In the genomic region with DNA sequence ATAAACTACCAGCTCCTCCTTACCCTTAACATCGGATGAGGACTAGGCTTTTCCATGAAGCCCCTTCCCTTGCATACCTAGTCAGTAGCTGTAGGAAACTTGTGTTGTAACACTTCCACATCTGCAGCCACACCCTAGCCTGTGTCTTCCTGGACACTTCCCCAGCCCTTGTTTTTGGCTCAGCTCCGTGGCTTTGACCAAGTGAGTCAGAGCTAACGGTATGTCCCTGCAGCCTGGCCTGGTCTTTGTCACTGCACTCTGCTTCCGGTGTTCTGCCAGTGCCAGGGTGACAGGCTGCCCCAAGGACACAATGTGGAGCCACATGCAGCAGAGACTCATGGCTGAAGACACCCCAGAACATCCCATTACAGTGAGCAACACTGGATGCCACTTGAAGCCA, we compare ENCODE assay signal across 12 mouse cellular contexts. TPM values are rescaled to one million over a fixed set of nuclear protein-coding genes. Genes with fewer than 3 reads are reported as not detected.
DNase-seq lines count a peak whose midpoint lies in the region; ATAC-seq lines count a peak whose summit lies in the region.
"Had no signal": no experiment of that assay in that cellular context is flagged by ENCODE, and none has a peak within 500 bp of the region (broad histone marks: within the 10 kb centered on the region; RNA-seq: fewer than 3 reads in every experiment).

No protein-coding gene starts in this region.

- no peak overlapping the region for H3K27ac ChIP-seq in kidney, embryonic 15.5 days
- no peak overlapping the region for H3K27ac ChIP-seq in hindbrain, embryonic 13.5 days
- H3K27ac ChIP-seq: limb, embryonic 13.5 days; neural tube, embryonic 13.5 days had no signal

- H3K4me3 ChIP-seq in kidney, embryonic 15.5 days (replicated peaks): no peak overlapping the region
- no peak overlapping the region for H3K4me3 ChIP-seq in hindbrain, embryonic 13.5 days
- H3K4me3 ChIP-seq: limb, embryonic 13.5 days; neural tube, embryonic 13.5 days had no signal

- peak; percentile 46 for DNase-seq in kidney, postnatal 10 days
- peak; percentile 62 for DNase-seq in Muller cell, postnatal 12 days (ENCODE audit: inconsistent ontology term)
- peak; percentile 46 for DNase-seq in gastrocnemius, postnatal 14 days
- peak; percentile 61 for DNase-seq in heart, postnatal 25 days (ENCODE audit: low spot score)
- no peak for DNase-seq in cerebellum, postnatal 10 days
- DNase-seq: cerebellum, adult 9-10 months; thymus, postnatal 25 days had no signal

- intact Hi-C loops in gastrocnemius, postnatal 14 days (cut with DNase I; ENCODE audit: low total_unique reads): no loop called here
- intact Hi-C loops in heart, postnatal 25 days (cut with DNase I): no loop called here

- H3K4me2 ChIP-seq in kidney, embryonic 15.5 days: no peak overlapping the region
- no peak overlapping the region for H3K4me2 ChIP-seq in hindbrain, embryonic 13.5 days
- H3K4me2 ChIP-seq: limb, embryonic 13.5 days; neural tube, embryonic 13.5 days had no signal

- no peak overlapping the region for H3K9ac ChIP-seq in kidney, embryonic 15.5 days
- H3K9ac ChIP-seq in hindbrain, embryonic 13.5 days: no peak overlapping the region
- H3K9ac ChIP-seq: limb, embryonic 13.5 days; neural tube, embryonic 13.5 days had no signal

- no peaks in the 10 kb centered on the region for H3K27me3 ChIP-seq in kidney, embryonic 15.5 days
- H3K27me3 ChIP-seq in hindbrain, embryonic 13.5 days: no peaks in the 10 kb centered on the region; the same call in 1 of the 2 replicates
- H3K27me3 ChIP-seq: limb, embryonic 13.5 days; neural tube, embryonic 13.5 days had no signal

- 64% methylated on average over 4 of the region's 4 CpGs for WGBS in kidney, embryonic 15.5 days
- 70% methylated on average over 4 of the region's 4 CpGs for WGBS in hindbrain, embryonic 13.5 days

- peaks cover 13% of the 10 kb centered on the region for H3K4me1 ChIP-seq in kidney, embryonic 15.5 days
- H3K4me1 ChIP-seq in hindbrain, embryonic 13.5 days (replicated peaks): peaks cover 14% of the 10 kb centered on the region
- H3K4me1 ChIP-seq: neural tube, embryonic 13.5 days had no signal

- H3K9me3 ChIP-seq in kidney, embryonic 15.5 days (replicated peaks): no peaks in the 10 kb centered on the region
- no peaks in the 10 kb centered on the region for H3K9me3 ChIP-seq in hindbrain, embryonic 13.5 days
- H3K9me3 ChIP-seq: limb, embryonic 13.5 days; neural tube, embryonic 13.5 days had no signal

- H3K36me3 ChIP-seq in kidney, embryonic 15.5 days: no peaks in the 10 kb centered on the region
- H3K36me3 ChIP-seq in hindbrain, embryonic 13.5 days: no peaks in the 10 kb centered on the region
- H3K36me3 ChIP-seq: limb, embryonic 13.5 days; neural tube, embryonic 13.5 days had no signal

- no peak for ATAC-seq in kidney, embryonic 15.5 days (replicated peaks; ENCODE audit: low FRiP score)
- ATAC-seq in erythroid progenitor cell, adult 5-6 weeks (replicated peaks; ENCODE audit: low FRiP score, poor library complexity, severe bottlenecking): no peak
- ATAC-seq in hindbrain, embryonic 13.5 days (ENCODE audit: low FRiP score): no peak

RNA-seq across cellular contexts. Expression of a gene that starts 1.1 kb away (rescaled TPM):
- 1.8 and 2.5 TPM in 2 replicates for polyA plus RNA-seq in kidney, embryonic 15.5 days (2015; fragmentation: Nextera tagmentation; extraction: Ambion mirVana)
- not detected for total RNA-seq in gastrocnemius, postnatal 14 days (2021)
- total RNA-seq in heart, postnatal 25 days (2021): not detected
- not detected in 2 replicates for total RNA-seq in erythroid progenitor cell, adult 5-6 weeks (2015; ENCODE audit: low replicate concordance)
- total RNA-seq in erythroid progenitor cell, adult 5-6 weeks (2017; ENCODE audit: low replicate concordance): not detected in 2 replicates
- polyA plus RNA-seq in hindbrain, embryonic 13.5 days (2015; fragmentation: Nextera tagmentation; extraction: Ambion mirVana): not detected in 2 replicates
- polyA plus RNA-seq: limb, embryonic 13.5 days; neural tube, embryonic 13.5 days had no signal

RNA-seq across cellular contexts. Expression of a gene that starts 27.1 kb away (rescaled TPM):
- polyA plus RNA-seq in kidney, embryonic 15.5 days (2015; fragmentation: Nextera tagmentation; extraction: Ambion mirVana): 2.1 and 2.9 TPM in 2 replicates
- under 1 TPM in 1 of 2 experiments, not detected in 1; 0.14 TPM for total RNA-seq in gastrocnemius, postnatal 14 days (2021)
- under 1 TPM; 0.47 to 0.67 TPM for total RNA-seq in heart, postnatal 25 days (2021)
- not detected in 2 replicates for total RNA-seq in erythroid progenitor cell, adult 5-6 weeks (2015; ENCODE audit: low replicate concordance)
- 1.3 TPM in 1 of 2 replicates, not detected in the other for total RNA-seq in erythroid progenitor cell, adult 5-6 weeks (2017; ENCODE audit: low replicate concordance)
- 2.8 and 3.5 TPM in 2 replicates for polyA plus RNA-seq in hindbrain, embryonic 13.5 days (2015; fragmentation: Nextera tagmentation; extraction: Ambion mirVana)

RNA-seq across cellular contexts. Expression of a gene that starts 60.0 kb away (rescaled TPM):
- polyA plus RNA-seq in kidney, embryonic 15.5 days (2015; fragmentation: Nextera tagmentation; extraction: Ambion mirVana): 121 and 135 TPM in 2 replicates
- total RNA-seq in gastrocnemius, postnatal 14 days (2021): 10 to 100 TPM; 33.5 to 45.6 TPM
- 10 to 100 TPM; 19.3 to 23.4 TPM for total RNA-seq in heart, postnatal 25 days (2021)
- 10.1 and 20.5 TPM in 2 replicates for total RNA-seq in erythroid progenitor cell, adult 5-6 weeks (2015; ENCODE audit: low replicate concordance)
- total RNA-seq in erythroid progenitor cell, adult 5-6 weeks (2017; ENCODE audit: low replicate concordance): 9.9 and 12.9 TPM in 2 replicates
- 11.3 and 14.6 TPM in 2 replicates for polyA plus RNA-seq in hindbrain, embryonic 13.5 days (2015; fragmentation: Nextera tagmentation; extraction: Ambion mirVana)

Comparison
In these comparisons a context has a peak if more than half of its experiments do, and no peak if none do; other contexts are left out.
1. DNase-seq: peak in kidney, postnatal 10 days (single experiment), Muller cell, postnatal 12 days (single experiment), gastrocnemius, postnatal 14 days (single experiment) and heart, postnatal 25 days (single experiment); none in cerebellum, postnatal 10 days (0 of 2).